Mouse (Mus musculus) left cerebral cortex, postnatal 36 days (tissue): ENCODE data around the gene Olfr600. TPM values are rescaled to one million over a fixed set of nuclear protein-coding genes. Genes with fewer than 3 reads are reported as not detected.
"Not testable (repeated sequence)": the region's sequence is repeated elsewhere in the genome, so short reads cannot be mapped to it uniquely, and the experiment has no call there.

Experiments used
- DNase-seq, 2 experiments: peaks; one replicate each; pipeline ENCODE4 v3.0.0; 2021 to 2022; ENCODE audit warnings: low spot score in 2 of 2, mixed read lengths in 1 of 2
- intact Hi-C: fragments of 180-260 bp; cut with DNase I; formaldehyde crosslinking; loops from one replicate; pipeline ENCODE4 v1.15.1; 2025
- total RNA-seq, 2 experiments: library from RNA; stranded (reverse); gene quantifications; 2 replicates each; pipeline ENCODE4 v1.2.3; 2021

The Olfr600 gene
- total RNA-seq, result not detected

DNA sequence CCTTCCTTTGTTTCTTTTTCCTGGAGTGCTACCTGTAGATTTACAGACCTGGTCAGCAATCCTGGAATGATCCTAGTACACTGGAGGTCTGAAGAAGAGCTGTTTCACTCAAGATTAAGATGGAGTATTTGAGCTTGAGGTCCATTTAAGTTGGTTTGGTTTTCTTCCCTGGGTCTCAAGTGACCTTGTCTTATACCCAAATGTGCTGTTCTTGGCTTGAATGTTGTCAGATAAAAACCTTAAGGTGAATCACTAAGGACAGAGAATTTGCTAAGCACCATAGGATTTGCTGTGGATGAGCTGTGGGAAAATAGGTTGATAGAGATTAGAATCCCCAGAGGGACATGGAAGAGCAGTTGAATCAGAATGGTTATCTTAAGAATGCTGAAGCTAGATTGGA is at the start of gene Olfr600:
Gene Olfr600, minus strand, starts transcription at position 101 of the 400 bp plus-strand sequence.
- intact Hi-C loops, result no loop called here

DNA sequence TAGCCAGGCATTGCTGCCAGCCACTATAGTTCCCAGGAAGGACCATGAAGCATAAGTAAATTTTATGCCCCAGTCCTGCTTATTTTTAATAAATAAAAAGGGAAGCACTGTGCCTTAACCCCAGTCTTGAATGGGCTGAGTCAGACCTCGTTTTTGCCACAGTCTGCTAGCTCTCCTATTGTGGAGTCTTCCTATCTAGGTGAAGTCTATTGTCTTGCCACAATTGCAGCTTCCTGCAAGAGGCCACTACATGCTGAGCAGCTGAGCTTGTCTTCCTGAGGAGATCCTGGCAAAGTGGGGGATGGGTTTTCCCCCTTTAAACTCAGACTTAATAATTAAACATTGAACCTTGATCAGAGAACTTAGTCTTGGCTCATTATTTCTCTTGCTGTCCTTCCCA is 49.5 kb upstream of the Olfr600 start:
- intact Hi-C loops, result no loop called here
- no peak for DNase-seq

More for the DNA sequence above, at the start of gene Olfr600:
- DNase-seq, result no peak

DNA sequence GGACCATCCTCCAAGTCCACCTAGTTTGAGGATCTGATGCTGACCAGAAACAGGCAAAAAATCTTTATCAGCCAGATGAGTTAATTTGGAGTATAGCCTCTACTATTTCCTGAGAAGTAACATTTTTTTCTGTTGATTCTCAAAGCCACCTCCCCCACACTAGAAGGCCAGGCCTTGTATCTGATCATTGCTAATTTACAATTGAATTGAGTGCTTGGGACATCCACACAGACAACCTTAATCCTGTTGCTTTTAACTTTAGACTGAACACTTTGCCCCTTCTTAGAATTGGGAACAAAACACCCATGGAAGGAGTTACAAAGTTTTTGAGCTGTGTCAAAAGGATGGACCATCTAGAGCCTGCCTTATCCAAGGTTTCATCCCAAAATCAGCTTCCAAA is 48.3 kb upstream of the Olfr600 start:
- intact Hi-C loops, result no loop called here
- DNase-seq, result no peak

DNA sequence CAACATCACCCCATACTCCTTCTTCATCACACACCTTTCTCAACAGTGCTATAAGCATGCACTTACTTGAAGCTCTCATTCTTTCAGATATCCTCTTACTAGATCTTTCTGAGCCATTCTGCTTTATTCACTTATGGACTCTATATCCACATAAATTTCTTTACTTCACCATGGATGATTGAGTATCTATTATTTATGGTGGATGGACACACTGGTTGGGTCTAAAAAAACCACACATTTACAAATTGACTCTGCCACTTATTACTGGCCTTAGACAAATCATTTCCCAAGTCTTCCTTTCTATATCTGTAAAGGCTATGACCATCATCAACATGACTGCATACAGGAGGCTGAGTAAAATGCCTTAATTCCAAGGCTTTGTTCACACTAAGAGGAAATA is 36.6 kb upstream of the Olfr600 start, which contains the start of gene Olfr603:
Gene Olfr603, minus strand, starts transcription at position 101 of the 400 bp plus-strand sequence.
- DNase-seq, result no peak
- intact Hi-C loops, result no loop called here

DNA sequence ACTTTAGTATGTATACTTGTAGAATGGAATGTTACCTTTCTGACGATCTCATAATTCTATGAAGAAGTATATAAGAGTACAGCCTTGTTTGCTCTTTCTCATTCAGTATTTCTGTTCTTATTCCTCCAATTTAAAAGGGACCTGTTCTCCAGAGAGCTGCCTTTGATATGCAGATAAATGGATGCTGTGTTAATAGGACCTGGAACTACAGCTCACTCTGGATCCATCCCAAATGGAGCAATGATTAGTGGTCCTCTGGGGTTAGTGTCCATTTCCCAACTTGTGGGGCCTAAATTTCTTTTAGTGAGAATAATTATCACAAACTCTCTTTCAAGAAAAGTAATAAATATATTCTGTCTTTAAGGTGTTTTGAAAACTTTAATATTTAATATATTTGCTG is 13.1 kb upstream of the Olfr600 start, which contains the start of gene Olfr601:
Gene Olfr601, minus strand, starts transcription at position 101 of the 400 bp plus-strand sequence.
- intact Hi-C loops, result no loop called here
- DNase-seq, result no peak

DNA sequence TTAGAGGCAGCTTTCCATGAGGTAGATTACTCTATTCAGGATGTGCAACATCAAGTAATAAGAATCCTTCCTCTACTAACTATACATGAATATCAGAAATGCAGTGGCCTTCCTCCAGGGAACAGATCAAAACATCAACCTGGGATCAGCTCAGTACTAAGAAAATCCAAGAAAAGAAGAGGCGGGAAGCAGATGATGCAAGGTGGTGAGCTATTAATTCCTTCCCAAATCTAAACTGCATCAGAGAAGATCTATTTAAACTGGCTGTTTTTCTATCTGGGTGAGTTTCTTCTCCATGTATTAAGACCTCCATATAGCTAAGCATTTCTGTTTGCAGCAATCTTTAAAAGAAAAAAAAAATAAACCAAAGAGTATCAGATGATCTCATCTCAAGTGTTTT is 13.9 kb downstream of the Olfr600 start, which contains the start of gene Olfr599:
Gene Olfr599, plus strand, starts transcription at position 301 of the 400 bp plus-strand sequence.
- intact Hi-C loops, result no loop called here
- DNase-seq, result no peak

DNA sequence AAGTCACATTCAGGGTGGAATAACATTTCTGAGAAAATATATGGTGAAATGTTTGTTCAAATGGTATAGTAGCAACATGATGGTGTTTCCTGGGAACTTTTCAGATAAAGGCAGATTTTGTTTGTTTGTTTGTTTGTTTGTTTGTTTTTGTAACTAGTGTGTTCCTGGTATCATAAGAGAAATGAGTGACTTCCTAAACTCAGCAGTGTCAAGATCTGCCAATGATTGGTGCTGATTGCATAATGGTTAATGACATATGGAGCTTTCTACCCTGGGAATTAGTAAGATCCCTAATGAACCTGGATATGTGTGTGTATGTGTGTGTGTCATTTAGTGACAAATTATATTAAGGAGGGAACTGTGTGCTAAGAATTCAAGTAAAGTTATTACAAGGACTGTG is 26.2 kb downstream of the Olfr600 start, which contains the start of gene Olfr598:
Gene Olfr598, plus strand, starts transcription at position 301 of the 400 bp plus-strand sequence.
- no peak for DNase-seq
- intact Hi-C loops, result no loop called here

DNA sequence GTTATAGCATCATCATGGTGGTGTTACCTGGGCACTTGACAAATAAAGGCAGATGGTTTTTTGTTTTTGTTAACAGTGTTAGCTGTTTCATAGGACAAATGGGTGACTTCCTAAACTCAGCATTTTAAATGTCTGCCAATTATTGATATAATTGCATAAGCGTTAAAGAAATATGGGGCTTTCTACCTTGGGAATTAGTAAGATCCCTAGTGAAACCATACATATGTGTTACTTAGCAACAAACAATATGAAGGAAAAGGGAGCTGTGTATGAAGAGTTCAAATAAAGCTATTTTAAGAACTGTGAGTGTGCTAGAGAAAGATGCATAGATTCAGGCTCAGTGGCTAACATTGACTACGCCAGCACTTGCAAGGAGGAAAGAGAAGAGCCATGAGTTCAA is 33.5 kb downstream of the Olfr600 start, which contains the start of gene Olfr597:
Gene Olfr597, plus strand, starts transcription at position 301 of the 400 bp plus-strand sequence.
- not testable (repeated sequence) for DNase-seq
- intact Hi-C loops, result loop anchor here (5.0 kb wide), 1 partner anchor 56 kb away; no protein-coding TSS in a partner anchor

DNA sequence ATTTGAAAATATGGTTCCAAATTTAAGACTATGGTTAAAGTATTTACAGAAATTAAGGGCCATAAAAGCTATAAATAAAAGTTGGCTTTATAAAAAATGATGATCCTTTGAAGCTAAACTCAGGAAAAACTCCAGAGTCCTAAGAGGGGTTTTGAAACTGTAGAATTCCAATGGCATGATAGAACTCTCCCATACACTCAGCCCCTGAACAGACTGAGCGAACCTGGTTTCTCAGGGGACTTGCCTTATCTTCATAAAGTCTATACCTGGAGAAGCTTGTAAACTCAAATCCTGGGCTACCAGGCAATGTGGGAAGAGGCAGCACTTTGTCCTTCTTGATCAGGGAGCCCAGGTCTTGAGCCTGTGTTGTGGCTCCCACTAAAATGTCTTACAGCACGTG is 44.1 kb downstream of the Olfr600 start, which contains the start of gene Olfr596:
Gene Olfr596, plus strand, starts transcription at position 301 of the 400 bp plus-strand sequence.
- DNase-seq, intact Hi-C loops: not testable (repeated sequence)

Other genes starting within 250 kb of the Olfr600 start
- gene Olfr586, start 224.0 kb downstream of the Olfr600 start, total RNA-seq, result not detected
- not detected for gene Olfr588-ps1, start 208.8 kb downstream of the Olfr600 start, total RNA-seq
- gene Olfr589, start 193.3 kb downstream of the Olfr600 start, total RNA-seq, result not detected
- gene Olfr591, start 171.3 kb downstream of the Olfr600 start, total RNA-seq, result not detected
- not detected for gene Olfr592, start 164.9 kb downstream of the Olfr600 start, total RNA-seq
- not detected for gene Olfr593, start 137.8 kb downstream of the Olfr600 start, total RNA-seq
- not detected for gene Olfr594, start 132.7 kb downstream of the Olfr600 start, total RNA-seq
- not detected for gene Usp17ld, start 97.2 kb downstream of the Olfr600 start, total RNA-seq
- not detected for gene Olfr596, start 44.0 kb downstream of the Olfr600 start, total RNA-seq
- not detected for gene Olfr597, start 33.4 kb downstream of the Olfr600 start, total RNA-seq
- not detected for gene Olfr598, start 26.1 kb downstream of the Olfr600 start, total RNA-seq
- not detected for gene Olfr599, start 13.8 kb downstream of the Olfr600 start, total RNA-seq
- gene Olfr601, start 13.0 kb upstream of the Olfr600 start, total RNA-seq, result not detected
- gene Olfr603, start 36.5 kb upstream of the Olfr600 start, total RNA-seq, result not detected
- gene Usp17lc, start 65.4 kb upstream of the Olfr600 start, total RNA-seq, result not detected
- gene Olfr605, start 95.8 kb upstream of the Olfr600 start, total RNA-seq, result not detected
- not detected for gene Olfr606, start 99.4 kb upstream of the Olfr600 start, total RNA-seq
- not detected for gene Olfr607, start 114.5 kb upstream of the Olfr600 start, total RNA-seq
- gene Olfr608, start 120.2 kb upstream of the Olfr600 start, total RNA-seq, result not detected
- not detected for gene Olfr609, start 148.4 kb upstream of the Olfr600 start, total RNA-seq
- gene Olfr610, start 162.5 kb upstream of the Olfr600 start, total RNA-seq, result not detected
- not detected for gene Olfr611, start 171.2 kb upstream of the Olfr600 start, total RNA-seq
- gene Olfr612, start 193.0 kb upstream of the Olfr600 start, total RNA-seq, result not detected
- not detected for gene Olfr613, start 198.4 kb upstream of the Olfr600 start, total RNA-seq
- gene Olfr615, start 206.4 kb upstream of the Olfr600 start, total RNA-seq, result not detected
- not detected for gene Olfr616, start 219.5 kb upstream of the Olfr600 start, total RNA-seq
- not detected for gene Olfr617, start 223.4 kb upstream of the Olfr600 start, total RNA-seq
- gene Olfr618, start 240.4 kb upstream of the Olfr600 start, total RNA-seq, result not detected